Mouse (Mus musculus) heart, embryonic 16.5 days (tissue): ENCODE data around the gene Alad. TPM values are rescaled to one million over a fixed set of nuclear protein-coding genes. Genes with fewer than 3 reads are reported as not detected.
A peak's percentile ranks its signal among the peaks of the same experiment; 100 is the strongest.
"Not testable (repeated sequence)": the region's sequence is repeated elsewhere in the genome, so short reads cannot be mapped to it uniquely, and the experiment has no call there.

Experiments used
- ATAC-seq: fragments of 200-750 bp; cut with Nextera tagmentation; replicated peaks from 2 replicates; pipeline ENCODE4 v1.8.0; 2017; ENCODE audit warnings: moderate number of reproducible peaks; ENCODE audit not compliant: insufficient read depth, low FRiP score; ENCODE audit errors: extremely low read depth
- H3K27ac ChIP-seq: fragments of 300-500 bp; sonication (generic); 2 replicates; pipeline ENCODE4 v1.5.1; 2014; ENCODE audit warnings: mild to moderate bottlenecking, low read length, control low read depth, moderate library complexity
- H3K27me3 ChIP-seq: fragments of 300-500 bp; sonication (generic); 2 replicates; pipeline ENCODE4 v1.6.1; 2014; ENCODE audit warnings: low read length, mixed read lengths; ENCODE audit not compliant: control insufficient read depth, insufficient read depth
- H3K36me3 ChIP-seq: fragments of 300-500 bp; sonication (generic); 2 replicates; pipeline ENCODE4 v1.6.1; 2014; ENCODE audit not compliant: control insufficient read depth, insufficient read depth
- H3K4me1 ChIP-seq: fragments of 300-500 bp; sonication (generic); 2 replicates; pipeline ENCODE4 v1.6.1; 2014; ENCODE audit warnings: low read length, mixed read lengths; ENCODE audit not compliant: control insufficient read depth, insufficient read depth
- H3K4me2 ChIP-seq: fragments of 300-500 bp; sonication (generic); 2 replicates; pipeline ENCODE4 v1.6.1; 2014; ENCODE audit warnings: low read depth, mild to moderate bottlenecking, control low read depth, low read length
- H3K4me3 ChIP-seq: fragments of 300-500 bp; sonication (generic); 2 replicates; pipeline ENCODE4 v1.5.1; 2014; ENCODE audit warnings: mild to moderate bottlenecking, control low read depth, low read length
- H3K9ac ChIP-seq: fragments of 300-500 bp; sonication (generic); 2 replicates; pipeline ENCODE4 v1.6.1; 2014; ENCODE audit warnings: low read length, control low read depth
- H3K9me3 ChIP-seq: fragments of 300-500 bp; sonication (generic); replicated peaks from 2 replicates; pipeline ENCODE4 v1.6.1; 2016; ENCODE audit warnings: low read length; ENCODE audit not compliant: control insufficient read depth
- WGBS: fragments of 180-500 bp; shearing (Covaris S2); extraction: QIAGEN DNeasy Blood & Tissue Kit; methylation state at CpG from one replicate; pipeline ENCODE4 v1.1.7; 2014; 5-methylcytosine and 5-hydroxymethylcytosine counted together
- polyA plus RNA-seq: library from polyadenylated mRNA; unstranded; fragments of >200 nt; fragmentation: Nextera tagmentation; extraction: Ambion mirVana; gene quantifications from 2 replicates; pipeline ENCODE4 v1.2.1, GENCODE M21; 2015

Alad gene
- polyA plus RNA-seq, 1 experiment from 2014 or later, result 57.6 TPM

DNA sequence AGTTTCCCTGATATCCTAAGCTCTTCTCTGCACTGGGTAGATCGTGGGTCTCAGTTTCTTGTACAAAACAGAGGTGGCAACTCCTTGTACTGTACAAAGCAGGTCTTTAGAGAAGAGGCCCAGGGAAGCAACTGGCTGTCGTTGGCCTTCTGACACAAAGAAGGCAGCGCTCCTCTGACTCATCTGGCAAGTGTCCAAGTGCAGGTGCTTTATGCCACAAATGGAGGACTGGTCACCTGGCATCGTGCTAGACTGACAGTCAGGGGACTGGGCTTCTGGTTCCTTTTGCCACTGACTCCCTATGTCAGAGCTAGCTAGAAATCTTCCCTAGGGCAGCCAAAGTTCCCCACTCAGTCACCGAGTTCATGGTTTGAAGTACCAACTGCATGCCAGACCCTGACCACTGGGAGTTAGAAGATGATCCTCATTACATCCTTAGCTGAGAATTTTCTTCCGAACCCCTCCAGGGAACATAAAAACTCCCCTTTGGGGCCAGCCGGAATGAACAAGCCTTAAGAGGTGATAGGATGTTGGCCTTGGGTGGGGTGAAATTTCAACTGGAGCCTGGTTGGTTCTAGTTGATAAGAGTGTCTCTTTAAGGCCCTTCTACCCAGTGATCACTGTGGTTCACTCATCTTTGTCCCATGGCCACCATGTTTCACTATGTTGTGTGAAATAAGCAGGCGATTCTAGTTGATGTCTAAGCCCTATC is 34.1 kb downstream of the Alad start:
- Histone ChIP-seq H3K36me3 (no peaks in the 10 kb centered on the region), H3K4me3 (no peak overlapping the region), H3K4me2 (no peak overlapping the region), H3K27me3 (no peaks in the 10 kb centered on the region), H3K9ac (no peak overlapping the region), H3K9me3 (no peaks in the 10 kb centered on the region), H3K27ac (no peak overlapping the region), H3K4me1 (no peaks in the 10 kb centered on the region)
- ATAC-seq, result no peak
- 71% methylated on average over 8 of the region's 8 CpGs for WGBS

DNA sequence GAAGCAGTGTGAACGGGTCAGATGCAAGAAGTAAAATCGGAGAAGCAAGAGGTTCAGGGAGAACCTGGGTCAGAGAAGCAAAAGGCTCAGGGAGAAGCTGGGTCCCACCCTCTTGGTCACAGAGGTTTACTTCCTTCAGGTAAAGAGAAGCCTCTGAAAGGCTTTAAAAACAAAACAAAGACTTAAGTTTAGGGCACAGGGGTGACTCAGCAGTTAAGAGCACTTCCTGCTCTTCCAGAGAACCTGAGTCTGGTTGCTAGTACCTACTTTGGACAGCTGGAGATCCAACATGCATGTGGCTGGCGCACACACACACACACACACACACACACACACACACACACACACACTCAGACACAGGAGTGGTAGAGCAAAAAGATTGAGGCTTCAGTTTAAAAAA is 34.8 kb downstream of the Alad start:
- H3K4me3 ChIP-seq, result no peak overlapping the region
- H3K27me3 ChIP-seq, result no peaks in the 10 kb centered on the region
- H3K9me3 ChIP-seq, result no peaks in the 10 kb centered on the region
- ATAC-seq, result no peak
- H3K4me1 ChIP-seq, result peaks cover 2% of the 10 kb centered on the region
- WGBS, result 75% methylated on average over 3 of the region's 3 CpGs
- no peak overlapping the region for H3K4me2 ChIP-seq
- no peak overlapping the region for H3K9ac ChIP-seq
- H3K27ac ChIP-seq, result no peak overlapping the region
- no peaks in the 10 kb centered on the region for H3K36me3 ChIP-seq

DNA sequence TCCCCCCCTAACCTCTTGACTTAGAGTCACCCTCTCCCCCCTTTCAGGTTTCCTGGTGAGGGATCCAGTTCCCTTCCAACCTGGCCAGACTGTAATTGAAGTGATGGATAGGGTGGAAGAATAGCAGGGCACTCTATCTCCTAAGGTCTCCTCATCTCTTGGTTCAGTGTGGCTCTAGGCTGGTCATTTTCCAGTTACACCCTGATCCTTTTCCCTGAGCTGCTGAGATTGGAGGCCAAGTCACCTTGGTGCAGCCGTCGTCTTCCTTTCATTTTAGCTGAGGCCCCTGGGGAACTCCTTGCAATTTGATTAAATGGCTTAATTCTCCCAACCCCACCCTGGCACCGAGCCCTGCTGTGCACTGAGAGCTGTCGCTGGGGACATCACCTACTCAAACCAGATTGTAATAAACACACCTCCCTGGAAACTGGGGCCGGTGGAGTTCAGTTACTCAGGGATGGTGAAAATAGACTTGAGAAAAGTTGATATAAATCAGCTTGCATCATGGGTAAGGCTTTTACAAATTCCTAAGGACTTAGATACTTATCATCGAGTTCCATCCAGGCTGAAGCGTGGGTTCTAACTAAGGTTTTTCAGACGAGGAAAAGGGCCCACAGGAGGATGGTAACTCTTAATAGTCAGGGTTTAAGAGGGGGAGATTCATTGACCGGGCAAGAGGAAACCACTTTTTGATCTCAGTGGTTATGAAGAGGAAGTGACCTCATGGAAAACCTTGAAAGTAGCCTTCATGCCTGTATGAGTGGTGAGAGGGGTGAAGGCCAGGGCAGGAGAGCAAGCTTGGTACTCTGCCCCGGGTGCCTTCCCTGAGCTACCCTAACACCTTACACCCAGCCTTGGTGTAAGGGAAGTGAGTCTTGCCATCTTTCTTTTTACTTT is 38.8 kb downstream of the Alad start:
- ATAC-seq, result no peak

DNA sequence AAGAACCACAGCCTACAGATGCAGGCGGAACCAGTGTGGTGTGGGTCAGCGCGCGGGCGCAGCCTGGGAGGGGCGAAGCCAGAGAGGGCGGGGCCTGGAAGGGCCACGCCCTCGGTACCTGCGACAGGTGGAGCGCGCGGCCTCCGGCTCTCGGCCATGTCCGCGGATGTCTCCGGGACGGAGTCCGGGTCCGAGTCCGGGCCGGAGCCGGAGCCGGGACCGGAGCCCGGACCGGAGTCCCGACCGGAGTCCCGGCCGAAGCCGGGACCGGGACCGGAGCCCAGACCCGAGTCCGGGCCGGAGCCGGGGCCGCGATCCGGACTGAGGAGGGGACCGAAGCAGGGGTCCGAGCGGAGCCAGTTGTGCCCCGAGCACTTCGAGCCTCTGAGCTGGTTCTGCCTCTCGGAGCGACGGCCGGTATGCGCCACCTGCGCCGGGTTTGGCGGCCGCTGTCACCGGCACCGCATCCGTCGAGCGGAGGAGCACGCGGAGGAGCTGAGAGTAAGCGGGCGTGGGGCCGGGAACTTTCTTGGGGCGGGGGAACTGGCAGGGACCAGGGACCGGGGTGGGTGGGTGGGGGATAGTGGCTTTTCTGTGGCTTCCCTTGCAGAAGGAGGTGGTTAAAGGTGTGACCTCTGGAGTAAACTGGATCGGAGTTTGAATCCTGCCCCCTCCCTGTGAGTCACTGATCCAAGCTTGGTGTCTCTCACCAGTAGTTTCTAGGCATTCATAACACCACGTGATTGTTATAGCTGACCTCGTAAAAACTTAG is 39.6 kb downstream of the Alad start, which contains the start of gene Bspry:
Gene Bspry (plus strand): TSS at position 117 of the 772 bp plus-strand sequence.
- H3K9ac ChIP-seq, result peak within 1 kb of the TSS; percentile 61
- H3K4me1 ChIP-seq, result peaks cover 9% of the 10 kb centered on the region
- no peaks in the 10 kb centered on the region for H3K27me3 ChIP-seq
- peak; percentile 71 for ATAC-seq
- H3K9me3 ChIP-seq, result no peaks in the 10 kb centered on the region
- peak within 1 kb of the TSS; percentile 90 for H3K4me2 ChIP-seq
- no peak within 1 kb of the TSS for H3K27ac ChIP-seq
- 2% methylated on average over 71 of the region's 71 CpGs for WGBS
- H3K36me3 ChIP-seq, result no peaks in the 10 kb centered on the region
- peak within 1 kb of the TSS; percentile 56 for H3K4me3 ChIP-seq

More for the DNA sequence above, 38.8 kb downstream of the Alad start:
- Histone ChIP-seq H3K27ac (no peak overlapping the region), H3K4me2 (no peak overlapping the region), H3K36me3 (no peaks in the 10 kb centered on the region), H3K9me3 (no peaks in the 10 kb centered on the region), H3K27me3 (no peaks in the 10 kb centered on the region), H3K4me1 (peaks cover 9% of the 10 kb centered on the region), H3K9ac (no peak overlapping the region), H3K4me3 (no peak overlapping the region; the same call in 1 of the 2 replicates)
- 37% methylated on average over 10 of the region's 10 CpGs for WGBS

DNA sequence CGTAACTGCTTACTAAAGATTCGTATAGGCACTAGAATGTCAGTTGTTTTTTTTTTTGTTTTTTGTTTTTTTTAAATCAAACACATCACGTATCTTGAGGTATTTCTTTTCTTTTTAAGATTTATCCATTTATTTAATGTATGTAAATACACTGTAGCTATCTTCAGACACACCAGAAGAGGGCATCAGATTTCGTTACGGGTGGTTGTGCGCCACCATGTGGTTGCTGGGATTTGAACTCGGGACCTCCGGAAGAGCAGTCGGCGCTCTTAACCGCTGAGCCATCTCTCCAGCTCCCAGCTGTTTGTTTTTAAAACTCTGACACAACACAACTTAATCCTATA is 40.2 kb downstream of the Alad start:
- H3K9me3 ChIP-seq, H3K27me3 ChIP-seq, H3K4me1 ChIP-seq, H3K27ac ChIP-seq, ATAC-seq, H3K36me3 ChIP-seq: not testable (repeated sequence)
- peak overlapping the region; percentile 61 for H3K9ac ChIP-seq
- WGBS, result 14% methylated on average over 11 of the region's 11 CpGs
- peak overlapping the region; percentile 56 for H3K4me3 ChIP-seq
- peak overlapping the region; percentile 90 for H3K4me2 ChIP-seq

DNA sequence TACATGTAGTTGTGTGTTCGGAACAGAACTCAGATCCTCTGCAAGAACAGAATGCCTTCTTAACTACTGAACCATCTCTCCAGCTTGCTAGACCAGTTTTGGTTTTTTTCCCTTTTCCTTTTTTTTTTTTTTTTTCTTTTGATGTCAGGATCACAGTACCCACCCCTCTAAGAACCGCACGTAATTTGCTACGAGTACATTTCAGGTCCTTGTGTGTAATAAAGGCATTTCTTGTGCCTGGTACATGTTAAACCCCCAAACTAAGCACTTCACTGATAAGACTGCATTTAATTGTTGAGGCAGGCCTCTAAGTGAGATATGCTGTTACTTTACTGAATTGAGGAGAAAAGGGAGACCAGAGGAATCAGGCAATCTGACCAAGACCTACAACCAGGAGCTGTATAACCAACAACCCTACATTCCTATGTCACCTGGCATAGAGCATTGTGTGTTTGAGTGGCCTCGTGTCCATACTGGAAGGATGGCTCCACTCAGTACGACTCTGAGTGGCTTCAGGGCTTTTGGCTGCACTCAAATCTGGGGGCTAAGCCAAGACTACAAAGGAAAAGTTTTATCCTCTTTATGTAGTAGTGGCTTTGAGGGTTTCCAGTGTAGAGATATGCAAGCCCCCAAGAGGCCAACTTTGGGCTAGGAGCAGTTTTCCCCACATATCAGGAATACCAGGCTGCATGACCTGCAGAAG is 42.0 kb downstream of the Alad start:
- Histone ChIP-seq H3K27ac (no peak overlapping the region), H3K4me1 (peaks cover 9% of the 10 kb centered on the region), H3K9me3 (no peaks in the 10 kb centered on the region), H3K4me2 (no peak overlapping the region), H3K27me3 (no peaks in the 10 kb centered on the region), H3K36me3 (no peaks in the 10 kb centered on the region), H3K4me3 (no peak overlapping the region), H3K9ac (no peak overlapping the region)
- WGBS, result 70% methylated on average over 6 of the region's 6 CpGs
- no peak for ATAC-seq

DNA sequence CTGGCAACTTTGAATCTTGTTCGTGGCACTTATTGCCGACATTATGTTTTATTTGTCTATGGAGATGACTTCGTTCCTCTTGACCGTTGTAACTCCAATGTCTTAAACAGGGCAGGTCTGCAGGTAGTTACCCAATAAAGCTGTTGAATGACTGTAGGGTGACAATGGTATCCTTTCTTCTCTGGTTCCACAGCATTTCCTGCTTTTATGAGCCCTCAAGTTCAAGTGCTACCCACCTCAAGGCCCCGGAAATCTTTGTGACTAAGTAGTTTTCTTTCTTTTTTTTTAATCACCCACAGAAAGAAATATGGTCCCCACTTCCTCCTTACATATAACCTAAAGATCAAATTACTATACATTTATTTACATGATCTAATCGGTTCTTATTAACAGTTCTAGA is 43.9 kb downstream of the Alad start:
- no peak for ATAC-seq
- Histone ChIP-seq H3K36me3 (no peaks in the 10 kb centered on the region), H3K9ac (no peak overlapping the region), H3K4me1 (peaks cover 9% of the 10 kb centered on the region), H3K4me3 (no peak overlapping the region), H3K9me3 (no peaks in the 10 kb centered on the region), H3K4me2 (no peak overlapping the region), H3K27ac (no peak overlapping the region), H3K27me3 (no peaks in the 10 kb centered on the region)
- 86% methylated on average over 6 of the region's 6 CpGs for WGBS

DNA sequence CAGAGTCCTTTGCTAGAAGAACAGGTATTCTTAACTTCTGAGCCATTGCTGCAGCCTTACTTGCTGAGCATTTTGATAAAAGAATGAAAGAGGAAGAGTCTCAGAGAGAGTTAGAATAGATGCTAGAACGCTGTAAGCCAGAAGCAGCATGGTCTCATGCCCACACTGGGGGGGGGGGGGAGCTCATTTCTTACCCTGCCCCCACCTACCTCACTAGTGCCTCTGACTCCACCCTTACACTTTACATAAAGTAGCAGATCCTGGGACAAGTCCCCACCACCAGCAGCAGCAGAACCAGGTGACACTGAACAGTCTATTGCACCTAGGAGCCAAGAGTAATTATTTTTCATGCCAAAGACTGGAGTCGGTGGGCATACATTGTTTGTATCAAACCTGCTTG is 44.6 kb downstream of the Alad start:
- peaks cover 12% of the 10 kb centered on the region for H3K4me1 ChIP-seq
- WGBS, result 81% methylated on average over 2 of the region's 2 CpGs
- H3K27ac ChIP-seq, result no peak overlapping the region
- no peak overlapping the region for H3K9ac ChIP-seq
- no peaks in the 10 kb centered on the region for H3K9me3 ChIP-seq
- H3K27me3 ChIP-seq, result no peaks in the 10 kb centered on the region
- no peak overlapping the region for H3K4me2 ChIP-seq
- H3K36me3 ChIP-seq, result no peaks in the 10 kb centered on the region
- no peak overlapping the region for H3K4me3 ChIP-seq
- no peak for ATAC-seq
